Mouse (Mus musculus): ENCODE measurements around the gene Kdm4c. TPM values are rescaled to one million over a fixed set of nuclear protein-coding genes. Genes with fewer than 3 reads are reported as not detected.
"Not testable (repeated sequence)": the region's sequence is repeated elsewhere in the genome, so short reads cannot be mapped to it uniquely, and the experiment has no call there.

The Kdm4c gene
- total and polyA plus RNA-seq, 2 experiments from 2014 or later: 9.7 to 15.7 TPM

DNA sequence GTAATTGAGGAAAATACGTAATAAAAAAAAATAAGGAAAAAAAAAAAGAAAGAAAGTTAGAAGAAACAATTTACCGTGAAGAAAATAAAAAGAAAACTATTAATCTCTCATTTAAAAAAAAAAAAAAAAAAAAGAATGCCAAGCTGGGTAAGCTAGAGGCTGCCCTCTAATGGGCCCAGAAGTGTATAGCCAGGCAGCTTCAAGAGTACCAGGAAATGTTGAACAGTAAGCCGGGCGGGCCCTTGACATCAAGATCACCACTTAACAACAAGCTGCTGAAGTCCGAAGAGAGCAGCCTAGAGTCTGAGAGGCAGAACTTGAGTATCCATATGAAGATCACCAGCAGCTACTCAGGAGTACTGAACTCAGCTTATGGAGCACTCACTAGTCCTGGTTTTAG, 154.3 kb downstream of the Kdm4c start:
- no peak overlapping the region for H3K4me3 ChIP-seq (ENCODE audit: low read depth, low read length)
- TF ChIP-seq CTCF (IDR thresholded peaks at IDR 0.05): no peak
- 96% methylated on average over 5 of the region's 5 CpGs for WGBS

DNA sequence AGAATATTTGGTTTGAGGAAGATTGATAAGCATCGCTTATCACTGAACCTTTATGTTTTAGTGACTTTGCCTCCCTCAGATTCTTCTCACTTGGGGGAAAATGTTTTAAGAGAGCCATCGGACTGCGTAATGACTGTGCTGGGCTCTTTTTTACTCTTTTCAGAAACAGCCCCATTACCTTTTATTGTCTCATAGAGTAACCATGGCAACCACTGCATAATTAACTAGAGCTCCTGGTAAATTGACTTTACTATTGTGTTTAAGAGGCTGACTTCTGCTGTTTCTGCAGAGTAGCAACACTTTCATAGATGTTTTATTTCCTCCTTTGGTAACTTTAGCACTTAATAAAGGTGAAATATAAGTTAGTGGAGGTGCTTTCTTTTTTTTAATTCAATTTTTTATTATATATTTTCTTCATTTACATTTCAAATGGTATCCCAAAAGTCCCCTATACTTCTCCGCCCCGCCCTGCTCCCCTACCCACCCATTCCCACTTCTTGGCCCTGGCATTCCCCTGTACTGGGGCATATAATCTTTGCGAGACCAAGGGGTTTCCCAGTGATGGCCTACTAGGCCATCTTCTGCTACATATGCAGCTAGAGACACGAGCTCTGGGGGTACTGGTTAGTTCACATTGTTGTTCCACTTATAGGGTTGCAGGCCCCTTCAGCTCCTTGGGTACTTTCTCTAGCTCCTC, 159.5 kb downstream of the Kdm4c start:
- H3K4me3 ChIP-seq (ENCODE audit: low read depth, low read length); ATAC-seq (ENCODE audit: low FRiP score); H3K27me3 ChIP-seq (ENCODE audit: insufficient read depth, low read length); H3K4me2 ChIP-seq (ENCODE audit: low read depth, low read length, poor library complexity, severe bottlenecking); H3K9me3 ChIP-seq (ENCODE audit: low read length); H3K27ac ChIP-seq (ENCODE audit: low read depth, low read length); H3K4me1 ChIP-seq (ENCODE audit: insufficient read depth, low read length); H3K9ac ChIP-seq (replicated peaks; ENCODE audit: low read length, poor library complexity, severe bottlenecking): not testable (repeated sequence)
- H3K36me3 ChIP-seq (ENCODE audit: insufficient read depth, low read length): peaks cover 16% of the 10 kb centered on the region
- 73% methylated on average over 7 of the region's 7 CpGs for WGBS
- DNase-seq (ENCODE audit: low spot score): peak; percentile 53

More for the DNA sequence above, 154.3 kb downstream of the Kdm4c start:
- no peaks in the 10 kb centered on the region for H3K9me3 ChIP-seq (ENCODE audit: low read length)
- peaks cover 11% of the 10 kb centered on the region; the same call in 1 of the 2 replicates for H3K36me3 ChIP-seq (ENCODE audit: insufficient read depth, low read length)
- no peak overlapping the region for H3K9ac ChIP-seq (replicated peaks; ENCODE audit: low read length, poor library complexity, severe bottlenecking)
- DNase-seq (ENCODE audit: low spot score): no peak
- ATAC-seq (ENCODE audit: low FRiP score): no peak
- no peak overlapping the region for H3K27ac ChIP-seq (ENCODE audit: low read depth, low read length)
- H3K4me2 ChIP-seq (ENCODE audit: low read depth, low read length, poor library complexity, severe bottlenecking): no peak overlapping the region
- no peaks in the 10 kb centered on the region for H3K4me1 ChIP-seq (ENCODE audit: insufficient read depth, low read length)
- H3K27me3 ChIP-seq (ENCODE audit: insufficient read depth, low read length): no peaks in the 10 kb centered on the region

DNA sequence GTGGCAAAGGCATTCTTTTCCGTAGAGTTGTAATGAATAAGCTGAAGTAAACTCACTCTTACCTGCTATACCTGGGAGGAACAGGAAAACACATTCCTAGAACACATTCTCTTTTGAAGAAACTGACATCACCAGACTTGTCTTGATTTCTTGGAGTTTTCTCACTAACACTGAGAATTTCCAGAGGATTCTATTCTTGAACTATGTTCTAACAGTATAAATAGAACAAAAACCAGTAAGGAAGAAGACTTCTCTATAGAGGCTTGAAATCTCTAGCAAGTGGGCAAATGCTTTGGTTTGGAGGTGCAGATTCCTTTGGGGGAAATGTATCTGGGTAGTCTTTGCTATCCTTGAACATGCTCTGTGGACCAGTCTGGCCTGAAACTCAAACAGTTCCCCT, 166.4 kb downstream of the Kdm4c start:
- TF ChIP-seq CTCF (IDR thresholded peaks at IDR 0.05): no peak
- no peak for ATAC-seq (ENCODE audit: low FRiP score)
- no peak overlapping the region for H3K4me3 ChIP-seq (ENCODE audit: low read depth, low read length)
- peaks cover 13% of the 10 kb centered on the region for H3K36me3 ChIP-seq (ENCODE audit: insufficient read depth, low read length)
- 92% methylated on average over 1 of the region's 1 CpGs for WGBS
- H3K27me3 ChIP-seq (ENCODE audit: insufficient read depth, low read length): no peaks in the 10 kb centered on the region
- H3K4me2 ChIP-seq (ENCODE audit: low read depth, low read length, poor library complexity, severe bottlenecking): no peak overlapping the region
- no peak for DNase-seq (ENCODE audit: low spot score)
- no peaks in the 10 kb centered on the region for H3K9me3 ChIP-seq (ENCODE audit: low read length)
- H3K9ac ChIP-seq (replicated peaks; ENCODE audit: low read length, poor library complexity, severe bottlenecking): no peak overlapping the region
- no peak overlapping the region for H3K27ac ChIP-seq (ENCODE audit: low read depth, low read length)
- H3K4me1 ChIP-seq (ENCODE audit: insufficient read depth, low read length): no peaks in the 10 kb centered on the region

DNA sequence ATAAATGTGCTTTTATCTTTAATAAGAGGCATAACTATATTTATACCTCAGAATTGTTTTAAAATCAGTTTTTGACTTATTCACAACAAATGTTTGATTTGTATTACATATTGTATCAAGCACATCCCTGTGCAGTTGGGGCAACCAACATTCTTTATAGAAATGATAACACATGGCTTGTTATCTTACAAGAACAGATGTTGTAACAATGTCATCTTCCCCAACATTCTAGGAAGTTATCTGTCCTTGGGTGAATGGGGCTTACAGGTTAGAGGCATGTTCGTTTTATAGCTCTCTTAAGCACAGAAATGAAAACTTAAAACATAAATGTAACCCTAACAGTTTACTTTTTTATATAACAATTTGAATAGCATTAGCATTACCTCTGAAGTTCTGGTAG, 177.5 kb downstream of the Kdm4c start:
- no peak for ATAC-seq (ENCODE audit: low FRiP score)
- Histone ChIP-seq H3K27me3 (ENCODE audit: insufficient read depth, low read length) (no peaks in the 10 kb centered on the region), H3K9me3 (ENCODE audit: low read length) (no peaks in the 10 kb centered on the region), H3K36me3 (ENCODE audit: insufficient read depth, low read length) (no peaks in the 10 kb centered on the region), H3K4me1 (ENCODE audit: insufficient read depth, low read length) (no peaks in the 10 kb centered on the region), H3K4me3 (ENCODE audit: low read depth, low read length) (no peak overlapping the region), H3K9ac (replicated peaks; ENCODE audit: low read length, poor library complexity, severe bottlenecking) (no peak overlapping the region), H3K27ac (ENCODE audit: low read depth, low read length) (no peak overlapping the region), H3K4me2 (ENCODE audit: low read depth, low read length, poor library complexity, severe bottlenecking) (no peak overlapping the region)
- no peak for DNase-seq (ENCODE audit: low spot score)
- 71% methylated on average over 1 of the region's 1 CpGs for WGBS
- no peak for TF ChIP-seq CTCF (IDR thresholded peaks at IDR 0.05)

Other genes starting within 250 kb of the Kdm4c start
- 21.8 and 27.8 TPM in 2 replicates for gene Frmd3, start 229.1 kb upstream of the Kdm4c start, total RNA-seq (2014; rRNA removed)
- 24.1 and 27.6 TPM in 2 replicates for gene Frmd3, start 229.1 kb upstream of the Kdm4c start, polyA plus RNA-seq (2015; fragmentation: Nextera tagmentation; extraction: Ambion mirVana)

Data from midbrain, postnatal 0 days (tissue).